Mouse (Mus musculus) granulocyte monocyte progenitor cell, adult 5-6 weeks (primary cell): Measurements from ENCODE around the gene C1qtnf1. TPM values are rescaled to one million over a fixed set of nuclear protein-coding genes. Genes with fewer than 3 reads are reported as not detected.

ENCODE experiments used
- ATAC-seq: replicated peaks from 2 replicates; pipeline ENCODE4 v1.8.0; 2016; ENCODE audit warnings: mild to moderate bottlenecking, moderate TSS enrichment, inconsistent platforms; ENCODE audit not compliant: poor library complexity, severe bottlenecking
- total RNA-seq, 2 experiments: library from RNA; stranded (forward) in 1 of 2; stranded (reverse) in 1 of 2; fragments of 200-712, 200-1000 nt in 1 of 2; fragments of >200 nt in 1 of 2; fragmentation: Nextera tagmentation in 1 of 2; gene quantifications; 2 replicates each; pipeline ENCODE4 v1.2.3; 2014 to 2017

C1qtnf1 gene
- total RNA-seq, 2 experiments from 2014 or later, result not detected

- no peak for ATAC-seq
These were observed 3.3 kb downstream of the C1qtnf1 start for GRCm38 (mm10) chr11:118431100-118431948.

GRCm38 (mm10) chr11:118433398-118433868 lies 5.4 kb downstream of the C1qtnf1 start:
- ATAC-seq, result no peak

- no peak for ATAC-seq
These were observed 6.1 kb downstream of the C1qtnf1 start for GRCm38 (mm10) chr11:118434093-118434492.

GRCm38 (mm10) chr11:118436471-118436935 lies 8.5 kb downstream of the C1qtnf1 start:
- no peak for ATAC-seq

- ATAC-seq, result no peak
These were observed 10.8 kb downstream of the C1qtnf1 start for GRCm38 (mm10) chr11:118438665-118439414.

- no peak for ATAC-seq
These were observed 14.7 kb downstream of the C1qtnf1 start for GRCm38 (mm10) chr11:118442691-118443090.

GRCm38 (mm10) chr11:118443201-118443970 lies 15.4 kb downstream of the C1qtnf1 start:
- ATAC-seq, result peak; percentile 68

GRCm38 (mm10) chr11:118445843-118446242 lies 17.8 kb downstream of the C1qtnf1 start:
- peak; percentile 75 for ATAC-seq

- no peak for ATAC-seq
These were observed 19.3 kb downstream of the C1qtnf1 start for GRCm38 (mm10) chr11:118447346-118447745.

GRCm38 (mm10) chr11:118448385-118448784 lies 20.4 kb downstream of the C1qtnf1 start:
- no peak for ATAC-seq

- no peak for ATAC-seq
These were observed 23.2 kb downstream of the C1qtnf1 start for GRCm38 (mm10) chr11:118451211-118451610.

- ATAC-seq, result no peak
These were observed 25.0 kb downstream of the C1qtnf1 start for GRCm38 (mm10) chr11:118452955-118453354.

GRCm38 (mm10) chr11:118453886-118454671 lies 26.1 kb downstream of the C1qtnf1 start:
- ATAC-seq, result peak; percentile 82

GRCm38 (mm10) chr11:118455788-118456187 lies 27.8 kb downstream of the C1qtnf1 start:
- no peak for ATAC-seq

- no peak for ATAC-seq
These were observed 28.9 kb downstream of the C1qtnf1 start for GRCm38 (mm10) chr11:118456937-118457336.

GRCm38 (mm10) chr11:118459051-118459450 lies 31.0 kb downstream of the C1qtnf1 start:
- peak; percentile 18; the same call in 1 of the 2 replicates for ATAC-seq

GRCm38 (mm10) chr11:118459536-118459935 lies 31.5 kb downstream of the C1qtnf1 start:
- ATAC-seq, result peak; percentile 68

- no peak for ATAC-seq
These were observed 32.3 kb downstream of the C1qtnf1 start for GRCm38 (mm10) chr11:118460280-118460679.

GRCm38 (mm10) chr11:118467441-118468035 lies 39.5 kb downstream of the C1qtnf1 start:
- ATAC-seq, result 0 out of 2 replicates have a peak, but pooled peaks have one; percentile 28
